Mouse (Mus musculus) CH12.LX (cell line): ENCODE measurements around the gene Scaf1. TPM values are rescaled to one million over a fixed set of nuclear protein-coding genes. Genes with fewer than 3 reads are reported as not detected.

ENCODE experiments used
- DNase-seq: peaks from one replicate; pipeline ENCODE4 v3.0.0-alpha.2; 2013; ENCODE audit errors: extremely low read depth
- H3K27ac ChIP-seq: 2 replicates; pipeline ENCODE4 v1.5.1; 2012; ENCODE audit warnings: low read depth, mild to moderate bottlenecking, control low read depth, moderate library complexity; ENCODE audit not compliant: insufficient read depth
- H3K27me3 ChIP-seq: replicated peaks from 2 replicates; pipeline ENCODE3; 2012; ENCODE audit warnings: inconsistent platforms
- H3K36me3 ChIP-seq, 2 experiments: replicated peaks in 1 of 2; 2 replicates each; pipeline versions ENCODE3 to v1.6.1; 2012; ENCODE audit warnings: inconsistent platforms in 1 of 2, low read length in 1 of 2, mild to moderate bottlenecking in 1 of 2, mixed read lengths in 1 of 2, moderate library complexity in 1 of 2; ENCODE audit not compliant: control insufficient read depth in 1 of 2, insufficient read depth in 1 of 2
- H3K4me1 ChIP-seq, 2 experiments: 2 replicates each; pipeline ENCODE4 v1.6.1; 2012; ENCODE audit warnings: inconsistent platforms in 1 of 2, moderate library complexity in 1 of 2; ENCODE audit not compliant: insufficient read depth in 2 of 2, control insufficient read depth in 1 of 2
- H3K4me2 ChIP-seq: 2 replicates; pipeline ENCODE4 v1.6.1; 2012; ENCODE audit warnings: low read depth, mild to moderate bottlenecking, control low read depth; ENCODE audit not compliant: poor library complexity, insufficient read depth, severe bottlenecking
- H3K4me3 ChIP-seq, 3 experiments: fragments of 150-350 bp in 1 of 3; sonication (generic) in 1 of 3; replicated peaks in 1 of 3; 2 replicates each; pipeline versions ENCODE3 to v1.5.1; 2011 to 2012; ENCODE audit warnings: low read depth in 2 of 3, low read length in 2 of 3, mild to moderate bottlenecking in 2 of 3, moderate library complexity in 2 of 3, control low read depth in 1 of 3, improper control_type of control experiment in 1 of 3, inconsistent platforms in 1 of 3, mixed read lengths in 1 of 3; ENCODE audit not compliant: poor library complexity in 1 of 3
- H3K79me2 ChIP-seq: replicated peaks from 2 replicates; pipeline ENCODE4 v1.6.1; 2012; ENCODE audit warnings: mild to moderate bottlenecking, moderate library complexity; ENCODE audit not compliant: control insufficient read depth, poor library complexity, insufficient read depth, severe bottlenecking; ENCODE audit errors: extremely low read depth
- H3K9ac ChIP-seq: 2 replicates; pipeline ENCODE4 v1.6.1; 2012; ENCODE audit warnings: low read depth, mild to moderate bottlenecking, control low read depth, moderate library complexity; ENCODE audit not compliant: insufficient read depth
- H3K9me3 ChIP-seq: replicated peaks from 2 replicates; pipeline ENCODE3; 2012; ENCODE audit warnings: low read length, inconsistent platforms, mixed read lengths
- BHLHE40 ChIP-seq: IDR thresholded peaks from 2 replicates; pipeline ENCODE4 v1.6.1; 2011; ENCODE audit warnings: mild to moderate bottlenecking, low read depth, low read length, improper control_type of control experiment
- CHD1 ChIP-seq: IDR thresholded peaks from 2 replicates; pipeline ENCODE4 v1.6.1; 2012; ENCODE audit warnings: low read depth, low read length, improper control_type of control experiment, inconsistent platforms
- CHD2 ChIP-seq: IDR thresholded peaks from 2 replicates; pipeline ENCODE4 v1.6.1; 2011; ENCODE audit warnings: low read length, improper control_type of control experiment
- CTCF ChIP-seq, 2 experiments: IDR thresholded peaks in 1 of 2; conservative IDR thresholded peaks in 1 of 2; 2 replicates each; pipeline ENCODE4 v1.5.1; 2011 to 2012; ENCODE audit warnings: low read depth in 2 of 2, low read length in 2 of 2, improper control_type of control experiment in 1 of 2, inconsistent platforms in 1 of 2, mild to moderate bottlenecking in 1 of 2, moderate library complexity in 1 of 2
- E2F4 ChIP-seq: IDR thresholded peaks from 2 replicates; pipeline ENCODE4 v1.6.1; 2011; ENCODE audit warnings: low read depth, low read length, improper control_type of control experiment; ENCODE audit not compliant: insufficient replicate concordance
- ELF1 ChIP-seq: IDR thresholded peaks from 2 replicates; pipeline ENCODE4 v1.6.1; 2014; ENCODE audit warnings: low read depth, mild to moderate bottlenecking, inconsistent platforms, low read length, improper control_type of control experiment
- EP300 ChIP-seq: IDR thresholded peaks from 2 replicates; pipeline ENCODE4 v1.6.1; 2011; ENCODE audit warnings: low read length, improper control_type of control experiment
- ETS1 ChIP-seq: conservative IDR thresholded peaks from 2 replicates; pipeline ENCODE4 v1.6.1; 2012; ENCODE audit warnings: low read depth, mild to moderate bottlenecking, inconsistent platforms, low read length, improper control_type of control experiment, moderate library complexity
- HCFC1 ChIP-seq: IDR thresholded peaks from 2 replicates; pipeline ENCODE4 v1.6.1; 2012; ENCODE audit warnings: low read depth, mild to moderate bottlenecking, inconsistent platforms, low read length, improper control_type of control experiment
- IRF4 ChIP-seq: IDR thresholded peaks from 2 replicates; pipeline ENCODE4 v1.6.1; 2014; ENCODE audit warnings: low read depth, mild to moderate bottlenecking, inconsistent platforms, low read length, improper control_type of control experiment
- JUN ChIP-seq: IDR thresholded peaks from 2 replicates; pipeline ENCODE4 v1.6.1; 2011; ENCODE audit warnings: low read depth, mild to moderate bottlenecking, low read length, improper control_type of control experiment, moderate library complexity; ENCODE audit not compliant: insufficient read depth
- JUND ChIP-seq: conservative IDR thresholded peaks from 2 replicates; pipeline ENCODE4 v1.6.1; 2011; ENCODE audit warnings: low read depth, low read length, improper control_type of control experiment
- KAT2A ChIP-seq: IDR thresholded peaks from 2 replicates; pipeline ENCODE4 v1.6.1; 2012; ENCODE audit warnings: low read length, improper control_type of control experiment, inconsistent platforms; ENCODE audit not compliant: insufficient replicate concordance
- MAX ChIP-seq: IDR thresholded peaks from 2 replicates; pipeline ENCODE4 v1.6.1; 2011; ENCODE audit warnings: low read length, improper control_type of control experiment
- MAZ ChIP-seq: IDR thresholded peaks from 2 replicates; pipeline ENCODE4 v1.6.1; 2012; ENCODE audit warnings: low read depth, mild to moderate bottlenecking, inconsistent platforms, low read length, improper control_type of control experiment, moderate library complexity
- MEF2A ChIP-seq: IDR thresholded peaks from 2 replicates; pipeline ENCODE4 v1.6.1; 2014; ENCODE audit warnings: low read depth, mild to moderate bottlenecking, inconsistent platforms, low read length, improper control_type of control experiment, borderline replicate concordance
- MXI1 ChIP-seq: IDR thresholded peaks from 2 replicates; pipeline ENCODE4 v1.6.1; 2011; ENCODE audit warnings: mild to moderate bottlenecking, low read depth, low read length, improper control_type of control experiment
- MYC ChIP-seq: IDR thresholded peaks from 2 replicates; pipeline ENCODE4 v1.6.1; 2011; ENCODE audit warnings: low read depth, mild to moderate bottlenecking, improper control_type of control experiment, low read length
- NELFE ChIP-seq: IDR thresholded peaks from 2 replicates; pipeline ENCODE4 v1.6.1; 2011; ENCODE audit warnings: low read depth, low read length, improper control_type of control experiment
- NRF1 ChIP-seq: IDR thresholded peaks from 2 replicates; pipeline ENCODE4 v1.6.1; 2014; ENCODE audit warnings: low read depth, mild to moderate bottlenecking, inconsistent platforms, low read length, improper control_type of control experiment, moderate library complexity
- POLR2A ChIP-seq: IDR thresholded peaks from 2 replicates; pipeline ENCODE4 v1.6.1; 2011; ENCODE audit warnings: low read depth, mild to moderate bottlenecking, improper control_type of control experiment, low read length
- POLR2AphosphoS2 ChIP-seq: IDR thresholded peaks from 2 replicates; pipeline ENCODE4 v1.6.1; 2011; ENCODE audit warnings: low read depth, low read length, improper control_type of control experiment
- RCOR1 ChIP-seq: conservative IDR thresholded peaks from 2 replicates; pipeline ENCODE4 v1.6.1; 2012; ENCODE audit warnings: low read depth, mild to moderate bottlenecking, inconsistent platforms, low read length, improper control_type of control experiment
- SIN3A ChIP-seq: IDR thresholded peaks from 2 replicates; pipeline ENCODE4 v1.6.1; 2012; ENCODE audit warnings: low read length, improper control_type of control experiment, inconsistent platforms
- SMC3 ChIP-seq: IDR thresholded peaks from 2 replicates; pipeline ENCODE4 v1.6.1; 2011; ENCODE audit warnings: low read depth, low read length, improper control_type of control experiment
- TBP ChIP-seq: conservative IDR thresholded peaks from 2 replicates; pipeline ENCODE4 v1.6.1; 2011; ENCODE audit warnings: low read depth, low read length, improper control_type of control experiment
- TCF12 ChIP-seq: IDR thresholded peaks from 2 replicates; pipeline ENCODE4 v1.6.1; 2014; ENCODE audit warnings: low read depth, mild to moderate bottlenecking, inconsistent platforms, low read length, improper control_type of control experiment
- USF2 ChIP-seq: conservative IDR thresholded peaks from 2 replicates; pipeline ENCODE4 v1.6.1; 2011; ENCODE audit warnings: low read depth, low read length, improper control_type of control experiment
- ZMIZ1 ChIP-seq: IDR thresholded peaks from 2 replicates; pipeline ENCODE4 v1.6.1; 2012; ENCODE audit warnings: low read depth, mild to moderate bottlenecking, inconsistent platforms, low read length, improper control_type of control experiment
- dilution Hi-C: fragments of 300-500 bp; cut with MboI; formaldehyde crosslinking; loops from 2 replicates; pipeline ENCODE4 v1.14.3; 2020; ENCODE audit warnings: low sequenced_read_pairs; ENCODE audit not compliant: extremely low pct_unique_long_range_greater_than_20kb, extremely low pct_ligation_motif_present
- in situ Hi-C: fragments of 300-500 bp; cut with MboI; formaldehyde crosslinking; loops from 3 replicates; pipeline ENCODE4 v1.14.3; 2019; ENCODE audit warnings: low sequenced_read_pairs, low pct_ligation_motif_present, low pct_unique_long_range_greater_than_20kb, mixed read lengths
- polyA plus RNA-seq: library from polyadenylated mRNA; unstranded; fragments of >175 nt; gene quantifications from 2 replicates; pipeline ENCODE4 v1.2.1, GENCODE M21; 2012; ENCODE audit warnings: low read depth; ENCODE audit not compliant: insufficient read length
- total RNA-seq, 2 experiments: library from RNA; depleted of rRNA; stranded (reverse); fragments of 300-350 nt in 1 of 2; fragments of >200 nt in 1 of 2; gene quantifications; 2 replicates each; pipeline ENCODE4 v1.2.3; 2012 to 2014

The Scaf1 gene
- total and polyA plus RNA-seq, 3 experiments, result 5.4 to 41.9 (median 18.2) TPM

GRCm38 (mm10) chr7:45062239-45062835, 46.2 kb upstream of the Scaf1 start, which contains the start of the genes Nosip and Prrg2:
Gene Nosip (plus strand): TSS chr7:45062429.
Gene Prrg2 (minus strand): TSS chr7:45062677.
- peaks cover 35% of the 10 kb centered on the region for H3K79me2 ChIP-seq
- TF ChIP-seq IRF4 (peak; percentile 81), MXI1 (peak; percentile 84), USF2 (no peak), E2F4 (peak; percentile 83; the same call in 1 of the 2 replicates), CTCF (conservative IDR thresholded peaks at IDR 0.05 in 1 of 2, IDR thresholded peaks at IDR 0.05 in 1 of 2; ENCODE audit: low read depth in 2 of 2, low read length in 2 of 2) (no peak; a peak in 1 of 4 replicates), RCOR1 (no peak; the same call in 1 of the 2 replicates), ETS1 (peak; percentile 54; the same call in 1 of the 2 replicates), HCFC1 (peak; percentile 91), NRF1 (no peak), MAX (peak; percentile 59; the same call in 1 of the 2 replicates), EP300 (no peak), TBP (peak; percentile 96), SMC3 (no peak; the same call in 1 of the 2 replicates), JUN (no peak), NELFE (peak; percentile 81), POLR2A (peak; percentile 91), MYC (peak; percentile 85), POLR2AphosphoS2 (no peak; the same call in 1 of the 2 replicates), SIN3A (peak; percentile 96), ELF1 (peak; percentile 93), TCF12 (peak; percentile 91), ZMIZ1 (peak; percentile 79; the same call in 1 of the 2 replicates), MEF2A (peak; percentile 56), BHLHE40 (peak; percentile 61), KAT2A (peak; percentile 84; the same call in 1 of the 2 replicates), CHD2 (no peak), CHD1 (no peak), JUND (no peak; the same call in 1 of the 2 replicates), MAZ (peak; percentile 96)
- dilution Hi-C loops, result no loop called here
- peak within 1 kb of the TSS; percentile 82 to 99 (median 94) for H3K4me3 ChIP-seq
- peak within 1 kb of the TSS; percentile 87 for H3K4me2 ChIP-seq
- DNase-seq, result peak; percentile 98
- no peaks in the 10 kb centered on the region for H3K27me3 ChIP-seq
- peak within 1 kb of the TSS; percentile 97 for H3K9ac ChIP-seq
- in situ Hi-C loops, result no loop called here
- H3K4me1 ChIP-seq, result peaks cover 5 to 36% of the 10 kb centered on the region in 2 experiments
- peak within 1 kb of the TSS; percentile 75 for H3K27ac ChIP-seq
- H3K9me3 ChIP-seq, result no peaks in the 10 kb centered on the region
- H3K36me3 ChIP-seq, result peaks cover 0 to 28% of the 10 kb centered on the region in 2 experiments
